Mouse (Mus musculus) lung, postnatal 0 days (tissue): ENCODE measurements around the gene Ggn. TPM values are rescaled to one million over a fixed set of nuclear protein-coding genes. Genes with fewer than 3 reads are reported as not detected.

Experiments used
- ATAC-seq: fragments of 200-750 bp; cut with Nextera tagmentation; 2 replicates; pipeline ENCODE4 v1.8.0; 2017; ENCODE audit warnings: moderate library complexity
- DNase-seq: peaks from one replicate; pipeline ENCODE4 v3.0.0-alpha.2; 2016; ENCODE audit warnings: low spot score
- H3K27ac ChIP-seq: fragments of 300-500 bp; sonication (generic); 2 replicates; pipeline ENCODE4 v1.5.1; 2014; ENCODE audit warnings: antibody characterized with exemption, mild to moderate bottlenecking, low read length, mixed read lengths
- H3K27me3 ChIP-seq: fragments of 300-500 bp; sonication (generic); replicated peaks from 2 replicates; pipeline ENCODE4 v1.6.1; 2014; ENCODE audit warnings: low read length, mixed read lengths; ENCODE audit not compliant: insufficient read depth
- H3K36me3 ChIP-seq: fragments of 300-500 bp; sonication (generic); 2 replicates; pipeline ENCODE4 v1.6.1; 2014; ENCODE audit warnings: low read length, mixed read lengths; ENCODE audit not compliant: insufficient read depth
- H3K4me1 ChIP-seq: fragments of 300-500 bp; sonication (generic); 2 replicates; pipeline ENCODE4 v1.6.1; 2014; ENCODE audit warnings: antibody characterized with exemption, low read depth, low read length, mixed read lengths; ENCODE audit not compliant: insufficient read depth
- H3K4me2 ChIP-seq: fragments of 300-500 bp; sonication (generic); replicated peaks from 2 replicates; pipeline ENCODE4 v1.6.1; 2014; ENCODE audit warnings: low read depth, mild to moderate bottlenecking, low read length, moderate library complexity, mixed read lengths
- H3K4me3 ChIP-seq: fragments of 300-500 bp; sonication (generic); 2 replicates; pipeline ENCODE4 v1.5.1; 2014; ENCODE audit warnings: low read depth, low read length
- H3K9ac ChIP-seq: fragments of 300-500 bp; sonication (generic); replicated peaks from 2 replicates; pipeline ENCODE4 v1.6.1; 2014; ENCODE audit warnings: low read depth, mild to moderate bottlenecking
- H3K9me3 ChIP-seq: fragments of 300-500 bp; sonication (generic); 2 replicates; pipeline ENCODE4 v1.6.1; 2016; ENCODE audit warnings: low read length, mixed read lengths
- CTCF ChIP-seq: IDR thresholded peaks from 2 replicates; pipeline ENCODE4 v1.5.1; 2016; ENCODE audit warnings: antibody characterized with exemption, mild to moderate bottlenecking
- EP300 ChIP-seq: IDR thresholded peaks from 2 replicates; pipeline ENCODE4 v1.6.1; 2016; ENCODE audit warnings: antibody characterized with exemption, mild to moderate bottlenecking, control low read depth
- WGBS: fragments of 180-500 bp; shearing (Covaris S2); extraction: QIAGEN DNeasy Blood & Tissue Kit; methylation state at CpG from one replicate; pipeline ENCODE4 v1.1.7; 2014; 5-methylcytosine and 5-hydroxymethylcytosine counted together
- polyA plus RNA-seq: library from polyadenylated mRNA; unstranded; fragments of >200 nt; fragmentation: Nextera tagmentation; extraction: Ambion mirVana; gene quantifications from 2 replicates; pipeline ENCODE4 v1.2.1, GENCODE M21; 2015

Gene Ggn
- polyA plus RNA-seq, 1 experiment from 2014 or later = 0.44 TPM

DNA sequence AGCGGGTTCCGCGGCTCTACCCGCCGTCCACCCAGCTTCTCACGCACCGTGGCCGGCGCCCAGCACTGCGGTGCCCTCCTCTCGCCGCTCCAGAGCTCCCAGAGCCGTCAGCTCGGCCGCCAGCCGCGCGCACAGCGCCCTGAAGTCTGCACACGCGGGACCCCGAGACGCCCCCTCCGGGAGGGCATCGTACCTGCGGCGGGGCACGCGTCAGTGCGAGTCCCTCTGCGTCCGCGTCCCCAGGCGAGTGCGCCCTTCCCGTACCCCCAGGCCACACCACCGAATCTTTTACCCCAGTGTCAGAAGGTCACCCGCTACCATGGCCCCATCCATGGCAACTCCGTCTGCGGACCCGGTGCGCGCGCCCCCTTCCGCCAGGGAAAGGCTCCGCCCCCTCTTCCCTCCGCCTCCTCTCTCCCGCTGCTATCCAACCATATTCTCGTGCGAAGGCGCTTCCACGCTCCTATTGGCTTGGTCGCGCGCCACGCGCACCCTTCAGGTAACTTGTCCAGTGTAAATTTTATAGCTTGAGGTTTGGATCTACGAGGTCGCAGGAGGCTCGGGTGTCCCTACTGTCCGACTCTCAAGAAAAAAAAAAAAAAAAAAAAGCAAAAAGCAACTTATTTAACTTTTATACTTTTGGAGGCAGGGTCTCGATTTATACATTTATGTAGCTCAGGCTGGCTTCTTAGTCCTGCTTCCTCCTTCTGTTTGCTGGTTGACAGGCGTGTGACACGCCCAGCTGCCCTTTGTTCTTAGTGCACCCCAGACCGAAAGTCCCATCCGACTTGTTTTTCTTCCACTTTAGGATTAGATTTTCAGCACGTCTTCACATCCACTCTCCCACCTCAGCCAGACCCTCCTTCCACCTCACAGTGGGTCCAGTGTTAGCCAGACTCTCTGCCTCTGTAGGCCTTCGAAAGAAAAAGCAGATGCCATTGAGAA lies 13.9 kb upstream of the Ggn start, which contains the start of gene Fam98c:
TSS of gene Fam98c (minus strand) at position 397 of the 945 bp plus-strand sequence.
- Histone ChIP-seq H3K27me3 (no peaks in the 10 kb centered on the region), H3K9ac (peak within 1 kb of the TSS; percentile 75)
- DNase-seq = peak; percentile 94

DNA sequence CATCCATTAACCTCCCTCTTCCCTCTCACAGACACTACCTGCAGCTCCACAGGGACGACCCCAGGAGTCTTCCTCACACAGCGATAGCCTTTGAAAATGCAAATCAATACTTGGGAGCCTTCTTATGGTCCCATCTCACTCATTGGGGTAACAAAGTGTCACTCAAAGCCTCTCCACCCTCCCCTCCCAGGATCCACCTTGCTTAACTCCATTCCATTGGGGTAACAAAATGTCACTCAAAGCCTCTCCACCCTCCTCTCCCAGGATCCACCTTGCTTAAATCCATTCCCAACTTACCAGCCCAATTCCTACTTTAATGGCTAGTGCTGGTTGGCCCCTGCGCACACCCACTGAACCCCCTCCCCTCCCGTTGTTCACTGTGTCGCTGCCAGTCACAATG lies 11.7 kb upstream of the Ggn start:
- no peak overlapping the region for H3K4me3 ChIP-seq
- H3K9ac ChIP-seq = no peak overlapping the region
- no peaks in the 10 kb centered on the region for H3K36me3 ChIP-seq
- no peak overlapping the region for H3K4me2 ChIP-seq
- no peaks in the 10 kb centered on the region; the same call in 1 of the 2 replicates for H3K4me1 ChIP-seq
- H3K27me3 ChIP-seq = no peaks in the 10 kb centered on the region
- WGBS = 9% methylated on average over 5 of the region's 5 CpGs
- TF ChIP-seq EP300 (no peak), CTCF (no peak)
- DNase-seq = no peak
- no peak overlapping the region for H3K27ac ChIP-seq
- no peaks in the 10 kb centered on the region for H3K9me3 ChIP-seq
- no peak for ATAC-seq

More for the DNA sequence above, 13.9 kb upstream of the Ggn start, which contains the start of gene Fam98c:
- Histone ChIP-seq H3K4me2 (peak within 1 kb of the TSS; percentile 99), H3K9me3 (no peaks in the 10 kb centered on the region), H3K36me3 (no peaks in the 10 kb centered on the region), H3K4me3 (peak within 1 kb of the TSS; percentile 83), H3K27ac (peak within 1 kb of the TSS; percentile 93), H3K4me1 (no peaks in the 10 kb centered on the region)
- peak; percentile 90 for ATAC-seq
- WGBS = 6% methylated on average over 55 of the region's 68 CpGs
- TF ChIP-seq CTCF = peak; percentile 58
- TF ChIP-seq EP300 = no peak

DNA sequence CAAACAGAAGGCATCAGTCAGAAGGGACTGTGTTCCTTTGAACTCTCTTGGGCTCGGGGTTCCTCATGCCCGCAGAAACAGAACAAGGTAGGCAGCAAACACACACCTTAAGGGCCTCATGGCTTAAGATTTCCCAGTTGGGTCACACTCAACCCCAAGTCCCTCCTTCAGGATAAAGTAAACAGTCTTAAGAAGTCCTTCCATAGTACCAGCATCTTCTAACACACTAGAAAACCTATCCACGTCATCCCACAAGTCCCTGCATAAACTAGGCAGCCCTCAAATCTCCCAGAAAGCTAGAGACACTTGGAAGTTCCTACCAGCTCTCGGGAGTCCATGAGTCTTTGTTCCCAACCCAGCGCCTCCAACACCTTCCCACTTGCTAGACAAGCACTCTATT lies 7.7 kb upstream of the Ggn start:
- H3K9me3 ChIP-seq = no peaks in the 10 kb centered on the region
- H3K27me3 ChIP-seq = no peaks in the 10 kb centered on the region
- no peaks in the 10 kb centered on the region for H3K36me3 ChIP-seq
- peak overlapping the region; percentile 25 for H3K4me2 ChIP-seq
- H3K9ac ChIP-seq = no peak overlapping the region
- ATAC-seq (peak; percentile 79), DNase-seq (peak; percentile 69)
- WGBS = 44% methylated on average over 5 of the region's 5 CpGs
- H3K4me3 ChIP-seq = no peak overlapping the region
- no peak for TF ChIP-seq CTCF
- TF ChIP-seq EP300 = no peak; the same call in 1 of the 2 replicates
- H3K4me1 ChIP-seq = no peaks in the 10 kb centered on the region; the same call in 1 of the 2 replicates
- peak overlapping the region; percentile 76 for H3K27ac ChIP-seq

DNA sequence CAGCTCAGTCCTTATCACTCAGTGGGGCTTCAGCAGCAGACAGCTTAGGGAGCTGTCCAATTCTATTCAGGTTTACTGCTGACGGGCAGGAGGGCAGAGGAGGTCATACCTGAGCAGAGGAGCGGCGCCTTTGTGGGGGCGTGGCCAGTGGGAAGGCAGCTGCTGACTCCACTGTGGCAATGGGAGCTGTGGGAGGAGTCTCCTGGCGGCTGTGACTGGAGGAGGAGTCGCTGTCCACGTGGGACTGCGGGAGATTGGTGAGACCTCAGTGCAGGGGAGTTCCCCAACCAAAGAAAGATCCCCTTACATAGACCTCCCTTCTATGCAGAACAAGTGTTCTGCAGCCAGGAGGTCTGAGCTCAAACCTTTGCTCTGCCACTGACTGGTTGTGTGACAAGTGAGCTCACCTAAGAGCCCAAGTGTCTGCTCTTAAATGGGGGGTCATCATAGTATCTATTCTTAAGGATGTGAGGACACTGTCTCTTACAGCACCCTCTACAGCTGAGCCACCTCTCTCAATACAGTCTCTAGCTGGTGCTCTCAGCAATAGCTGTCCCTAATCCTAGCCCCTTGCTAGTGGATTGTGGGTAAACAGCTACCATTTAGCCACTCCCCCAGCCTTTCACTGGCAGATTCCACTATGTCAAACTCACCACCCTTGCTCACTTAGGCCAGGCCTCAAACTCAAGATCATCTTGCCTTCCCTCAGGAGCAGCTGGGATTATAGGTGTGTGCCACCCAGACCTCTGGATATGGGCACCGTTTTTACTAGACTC lies 7.1 kb upstream of the Ggn start:
- peak overlapping the region; percentile 25 for H3K4me2 ChIP-seq
- H3K9me3 ChIP-seq = no peaks in the 10 kb centered on the region
- H3K27ac ChIP-seq = peak overlapping the region; percentile 76
- H3K4me1 ChIP-seq = no peaks in the 10 kb centered on the region; the same call in 1 of the 2 replicates
- no peaks in the 10 kb centered on the region for H3K36me3 ChIP-seq
- TF ChIP-seq CTCF (no peak), EP300 (no peak)
- peak; percentile 89 for DNase-seq
- no peak overlapping the region for H3K4me3 ChIP-seq
- H3K27me3 ChIP-seq = no peaks in the 10 kb centered on the region
- H3K9ac ChIP-seq = no peak overlapping the region
- 10% methylated on average over 9 of the region's 9 CpGs for WGBS
- peak; percentile 92 for ATAC-seq

DNA sequence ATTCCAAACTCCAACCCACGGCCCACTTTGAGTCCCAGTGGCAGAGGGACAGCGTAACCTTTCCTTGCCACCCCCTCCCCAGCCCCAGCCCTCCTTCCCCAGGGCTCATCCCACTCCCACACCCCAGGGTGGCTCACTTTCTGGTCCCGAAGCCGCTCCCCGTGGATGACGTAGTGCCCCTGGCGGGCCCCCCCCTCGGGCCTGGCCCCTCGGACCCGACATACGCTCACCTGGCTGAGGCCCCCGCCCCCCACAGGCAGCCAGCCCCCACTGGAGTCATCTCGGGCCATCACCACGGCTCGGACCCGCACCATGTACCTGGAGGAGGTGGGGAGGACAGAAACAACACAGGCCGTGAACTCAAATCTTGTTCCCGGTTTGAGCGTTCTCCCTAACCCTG lies 2.4 kb upstream of the Ggn start:
- DNase-seq (no peak), ATAC-seq (no peak)
- H3K9ac ChIP-seq = no peak overlapping the region
- no peak for TF ChIP-seq CTCF
- TF ChIP-seq EP300 = no peak
- no peak overlapping the region for H3K4me2 ChIP-seq
- H3K36me3 ChIP-seq = no peaks in the 10 kb centered on the region
- peaks cover 7% of the 10 kb centered on the region for H3K27me3 ChIP-seq
- H3K27ac ChIP-seq = no peak overlapping the region
- H3K9me3 ChIP-seq = no peaks in the 10 kb centered on the region
- H3K4me1 ChIP-seq = peaks cover 11% of the 10 kb centered on the region
- 22% methylated on average over 9 of the region's 19 CpGs for WGBS
- H3K4me3 ChIP-seq = no peak overlapping the region

DNA sequence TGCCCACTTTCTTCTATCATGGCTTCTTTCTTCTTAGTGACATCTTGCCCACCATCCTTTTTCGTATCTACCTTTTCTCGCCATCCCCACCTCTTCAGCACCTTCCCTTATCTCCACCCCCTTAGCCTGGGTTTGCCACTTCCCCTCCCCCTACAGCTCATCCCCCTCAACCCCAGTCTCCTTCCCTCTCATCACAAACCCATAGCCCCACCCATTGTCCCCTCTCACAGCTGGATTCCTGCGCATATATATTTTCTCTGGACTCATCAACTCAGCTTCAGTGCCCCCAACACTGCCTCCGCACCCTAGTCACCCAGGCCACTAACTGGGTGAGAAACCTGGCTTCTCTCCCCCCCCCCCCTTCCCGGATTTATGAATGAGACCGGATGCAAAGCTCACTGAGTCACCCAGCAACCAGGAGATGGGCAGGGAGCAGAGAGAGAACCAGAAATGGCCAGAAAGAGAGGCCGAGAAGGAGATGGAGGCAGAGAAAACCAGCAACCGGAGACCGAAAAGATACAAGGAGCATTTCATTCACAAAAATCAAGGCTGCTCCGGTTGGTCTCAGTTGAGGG lies 1.8 kb upstream of the Ggn start:
- H3K27ac ChIP-seq = no peak overlapping the region
- H3K9ac ChIP-seq = no peak overlapping the region

More for the DNA sequence above, 1.8 kb upstream of the Ggn start:
- 15% methylated on average over 8 of the region's 10 CpGs for WGBS
- Histone ChIP-seq H3K4me2 (peak overlapping the region; percentile 71; the same call in 1 of the 2 replicates), H3K27me3 (peaks cover 12% of the 10 kb centered on the region), H3K4me3 (no peak overlapping the region), H3K9me3 (no peaks in the 10 kb centered on the region), H3K4me1 (peaks cover 11% of the 10 kb centered on the region), H3K36me3 (no peaks in the 10 kb centered on the region)
- ATAC-seq = no peak
- TF ChIP-seq EP300 (no peak), CTCF (no peak)
- DNase-seq = peak; percentile 18
